Mouse (Mus musculus): ENCODE results near the gene Taf8.
"Not testable (repeated sequence)": the region's sequence is repeated elsewhere in the genome, so short reads cannot be mapped to it uniquely, and the experiment has no call there.

The Taf8 gene

GRCm38 (mm10) chr17:47516232-47516631, 14.1 kb upstream of the Taf8 start:
- DNase-seq (ENCODE audit: low spot score), result no peak

- no peak for DNase-seq (ENCODE audit: low spot score)
Measured at GRCm38 (mm10) chr17:47515180-47515844, 13.2 kb upstream of the Taf8 start.

GRCm38 (mm10) chr17:47512956-47513775, 11.1 kb upstream of the Taf8 start:
- DNase-seq (ENCODE audit: low spot score), result peak; percentile 27

GRCm38 (mm10) chr17:47511111-47512020, 9.3 kb upstream of the Taf8 start:
- peak; percentile 100 for DNase-seq (ENCODE audit: low spot score)

GRCm38 (mm10) chr17:47509031-47509705, 7.1 kb upstream of the Taf8 start:
- DNase-seq (ENCODE audit: low spot score), result peak; percentile 29

GRCm38 (mm10) chr17:47508012-47508608, 6.0 kb upstream of the Taf8 start:
- peak; percentile 99 for DNase-seq (ENCODE audit: low spot score)

- DNase-seq (ENCODE audit: low spot score), result no peak
Measured at GRCm38 (mm10) chr17:47507523-47507922, 5.4 kb upstream of the Taf8 start.

GRCm38 (mm10) chr17:47506697-47507096, 4.6 kb upstream of the Taf8 start:
- no peak for DNase-seq (ENCODE audit: low spot score)

- no peak for DNase-seq (ENCODE audit: low spot score)
Measured at GRCm38 (mm10) chr17:47506042-47506441, 4.0 kb upstream of the Taf8 start.

- no peak for DNase-seq (ENCODE audit: low spot score)
Measured at GRCm38 (mm10) chr17:47505566-47505965, 3.5 kb upstream of the Taf8 start.

- DNase-seq (ENCODE audit: low spot score), result no peak
Measured at GRCm38 (mm10) chr17:47504941-47505346, 2.9 kb upstream of the Taf8 start, which contains the start of gene Ccnd3. Gene Ccnd3, plus strand, starts transcription at chr17:47505051.

- no peak for DNase-seq (ENCODE audit: low spot score)
Measured at GRCm38 (mm10) chr17:47504228-47504627, 2.1 kb upstream of the Taf8 start.

- no peak for DNase-seq (ENCODE audit: low spot score)
Measured at GRCm38 (mm10) chr17:47503689-47504088, 1.6 kb upstream of the Taf8 start.

- DNase-seq (ENCODE audit: low spot score), result not testable (repeated sequence)
Measured at GRCm38 (mm10) chr17:47502707-47503045, 584 bp upstream of the Taf8 start.

- DNase-seq (ENCODE audit: low spot score), result no peak
Measured at GRCm38 (mm10) chr17:47501531-47501930, 561 bp downstream of the Taf8 start.

GRCm38 (mm10) chr17:47494132-47494531, 8.0 kb downstream of the Taf8 start:
- no peak for DNase-seq (ENCODE audit: low spot score)

- no peak for DNase-seq (ENCODE audit: low spot score)
Measured at GRCm38 (mm10) chr17:47493653-47494052, 8.4 kb downstream of the Taf8 start.

GRCm38 (mm10) chr17:47492731-47493130, 9.4 kb downstream of the Taf8 start:
- DNase-seq (ENCODE audit: low spot score), result no peak

GRCm38 (mm10) chr17:47490791-47491190, 11.3 kb downstream of the Taf8 start:
- no peak for DNase-seq (ENCODE audit: low spot score)

- no peak for DNase-seq (ENCODE audit: low spot score)
Measured at GRCm38 (mm10) chr17:47485791-47486190, 16.3 kb downstream of the Taf8 start.

- no peak for DNase-seq (ENCODE audit: low spot score)
Measured at GRCm38 (mm10) chr17:47484993-47485392, 17.1 kb downstream of the Taf8 start.
